Mouse (Mus musculus) thymus, adult 2 months (tissue): ENCODE results near the gene Lingo3. TPM values are rescaled to one million over a fixed set of nuclear protein-coding genes. Genes with fewer than 3 reads are reported as not detected.

Experiments
- DNase-seq: peaks from one replicate; pipeline ENCODE4 v3.0.0; 2021
- H3K27ac ChIP-seq: fragments of 200-500 bp; 2 replicates; pipeline ENCODE4 v1.5.1; 2012; ENCODE audit warnings: low read length, control low read depth; ENCODE audit not compliant: control insufficient read depth, insufficient read depth
- H3K27me3 ChIP-seq: fragments of 200-500 bp; 2 replicates; pipeline ENCODE4 v1.6.1; 2012; ENCODE audit warnings: mild to moderate bottlenecking, low read length, moderate library complexity, mixed read lengths; ENCODE audit not compliant: control insufficient read depth, insufficient read depth
- H3K36me3 ChIP-seq: fragments of 200-500 bp; 2 replicates; pipeline ENCODE4 v1.6.1; 2012; ENCODE audit warnings: mild to moderate bottlenecking, low read length, moderate library complexity; ENCODE audit not compliant: control insufficient read depth, insufficient read depth
- H3K4me1 ChIP-seq: fragments of 200-500 bp; replicated peaks from 2 replicates; pipeline ENCODE4 v1.6.1; 2012; ENCODE audit warnings: low read length; ENCODE audit not compliant: control insufficient read depth, insufficient read depth
- H3K4me3 ChIP-seq: fragments of 200-500 bp; 2 replicates; pipeline ENCODE4 v1.5.1; 2012; ENCODE audit warnings: mild to moderate bottlenecking, low read length, control low read depth, moderate library complexity; ENCODE audit not compliant: control insufficient read depth, insufficient read depth
- CTCF ChIP-seq: fragments of 200-500 bp; IDR thresholded peaks from 2 replicates; pipeline ENCODE4 v1.5.1; 2012; ENCODE audit warnings: mild to moderate bottlenecking, control low read depth, low read length, moderate library complexity, borderline replicate concordance; ENCODE audit not compliant: control insufficient read depth, poor library complexity, insufficient read depth; ENCODE audit errors: extremely low read depth
- POLR2A ChIP-seq: fragments of 200-500 bp; IDR thresholded peaks from 2 replicates; pipeline ENCODE4 v1.6.1; 2012; ENCODE audit warnings: mild to moderate bottlenecking, low read length, control low read depth, moderate library complexity; ENCODE audit not compliant: control insufficient read depth, poor library complexity, insufficient read depth; ENCODE audit errors: extremely low read depth
- WGBS: fragments of 180-500 bp; shearing (Covaris S2); methylation state at CpG from one replicate; pipeline ENCODE4 v1.1.7; 2018; 5-methylcytosine and 5-hydroxymethylcytosine counted together
- polyA plus RNA-seq: library from polyadenylated mRNA; depleted of rRNA; stranded (reverse); fragments of >200 nt; gene quantifications from 2 replicates; pipeline ENCODE4 v1.2.3, GENCODE M21; 2012

The Lingo3 gene
- polyA plus RNA-seq, 1 experiment, result 1.0 TPM

DNA sequence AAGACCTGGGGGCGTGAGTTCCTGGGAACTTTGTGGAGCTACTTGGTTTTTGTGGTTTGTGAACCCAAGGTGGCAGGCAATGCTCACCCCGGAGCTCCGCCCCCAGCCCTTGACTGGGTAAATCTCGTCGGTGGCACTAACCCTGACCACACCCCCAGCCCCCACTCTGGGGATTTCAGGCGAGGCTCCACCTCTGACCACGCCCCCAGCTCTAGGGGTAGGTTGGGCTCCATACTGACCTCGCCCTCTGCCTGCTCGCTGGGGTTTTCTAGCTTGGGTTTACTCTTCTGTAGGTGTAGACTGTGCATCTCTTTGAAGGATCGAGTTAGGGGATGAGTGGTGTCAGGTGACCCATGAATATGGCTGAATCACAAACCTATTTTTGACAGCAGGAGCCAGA is 4.7 kb upstream of the Lingo3 start:
- Histone ChIP-seq H3K27me3 (peaks cover 2% of the 10 kb centered on the region; the same call in 1 of the 2 replicates), H3K36me3 (no peaks in the 10 kb centered on the region), H3K27ac (no peak overlapping the region), H3K4me3 (no peak overlapping the region), H3K4me1 (peaks cover 17% of the 10 kb centered on the region; the same call in 1 of the 2 replicates)
- 1% methylated on average over 10 of the region's 10 CpGs for WGBS
- no peak for TF ChIP-seq CTCF
- no peak for TF ChIP-seq POLR2A
- DNase-seq, result peak; percentile 69

DNA sequence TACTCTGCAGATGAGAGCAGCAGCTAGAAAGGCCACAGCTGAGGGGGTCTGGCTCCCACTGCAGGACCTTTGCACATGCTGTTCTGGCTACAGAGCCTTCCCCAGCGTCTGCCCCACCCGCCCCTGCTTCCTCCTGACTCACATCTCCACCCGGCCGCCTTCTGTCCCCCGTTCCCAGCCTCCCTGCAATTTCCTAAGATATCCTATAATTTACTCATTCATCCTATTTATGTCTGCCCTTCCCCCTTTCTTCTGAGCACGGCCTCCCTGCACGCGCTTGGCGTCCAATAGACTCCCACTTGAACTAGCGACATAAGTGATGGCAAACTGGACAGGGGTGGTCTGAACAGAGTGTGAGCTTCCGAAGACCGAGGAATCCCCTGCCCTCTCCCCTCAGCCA is 1.9 kb upstream of the Lingo3 start:
- no peak for DNase-seq
- Histone ChIP-seq H3K4me1 (peaks cover 17% of the 10 kb centered on the region; the same call in 1 of the 2 replicates), H3K27me3 (peaks cover 2% of the 10 kb centered on the region; the same call in 1 of the 2 replicates), H3K4me3 (no peak overlapping the region), H3K36me3 (no peaks in the 10 kb centered on the region), H3K27ac (no peak overlapping the region)
- TF ChIP-seq CTCF (no peak), POLR2A (no peak)
- 91% methylated on average over 12 of the region's 12 CpGs for WGBS

DNA sequence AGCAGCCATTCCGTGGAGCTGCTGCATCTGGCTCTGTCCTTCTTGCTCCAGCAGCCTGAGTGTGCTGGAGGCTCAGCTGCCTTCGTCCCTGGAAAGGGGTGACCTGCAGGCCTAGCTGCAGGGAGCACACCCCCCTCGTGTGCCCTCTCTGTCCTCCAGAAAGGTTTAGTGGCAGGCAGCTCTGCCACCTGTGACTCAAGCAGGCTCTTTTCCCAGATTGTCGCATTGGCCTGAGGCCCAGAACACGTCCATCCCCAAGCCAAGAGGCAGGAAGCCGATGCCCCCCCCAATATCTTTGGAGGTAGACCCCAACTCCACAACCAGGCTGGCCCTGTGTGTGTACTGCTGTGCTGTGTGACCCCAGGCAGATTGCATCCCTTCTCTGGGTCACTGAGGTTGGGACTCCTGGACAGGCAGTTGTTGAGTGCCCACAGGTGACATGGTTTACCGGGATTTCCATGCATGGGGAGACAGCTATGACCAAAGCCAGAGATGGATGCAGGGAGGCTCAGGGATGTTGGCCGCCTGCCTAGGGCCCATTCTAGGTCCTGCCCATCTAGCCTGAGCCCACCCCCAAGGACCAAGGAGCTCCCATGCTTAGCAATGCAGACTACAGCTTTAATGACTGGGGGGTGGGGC is 1.3 kb upstream of the Lingo3 start:
- Histone ChIP-seq H3K27me3 (peaks cover 2% of the 10 kb centered on the region; the same call in 1 of the 2 replicates), H3K27ac (no peak overlapping the region), H3K4me3 (no peak overlapping the region), H3K4me1 (peaks cover 17% of the 10 kb centered on the region; the same call in 1 of the 2 replicates), H3K36me3 (no peaks in the 10 kb centered on the region)
- no peak for DNase-seq
- 79% methylated on average over 8 of the region's 8 CpGs for WGBS
- TF ChIP-seq POLR2A (no peak), CTCF (no peak)

DNA sequence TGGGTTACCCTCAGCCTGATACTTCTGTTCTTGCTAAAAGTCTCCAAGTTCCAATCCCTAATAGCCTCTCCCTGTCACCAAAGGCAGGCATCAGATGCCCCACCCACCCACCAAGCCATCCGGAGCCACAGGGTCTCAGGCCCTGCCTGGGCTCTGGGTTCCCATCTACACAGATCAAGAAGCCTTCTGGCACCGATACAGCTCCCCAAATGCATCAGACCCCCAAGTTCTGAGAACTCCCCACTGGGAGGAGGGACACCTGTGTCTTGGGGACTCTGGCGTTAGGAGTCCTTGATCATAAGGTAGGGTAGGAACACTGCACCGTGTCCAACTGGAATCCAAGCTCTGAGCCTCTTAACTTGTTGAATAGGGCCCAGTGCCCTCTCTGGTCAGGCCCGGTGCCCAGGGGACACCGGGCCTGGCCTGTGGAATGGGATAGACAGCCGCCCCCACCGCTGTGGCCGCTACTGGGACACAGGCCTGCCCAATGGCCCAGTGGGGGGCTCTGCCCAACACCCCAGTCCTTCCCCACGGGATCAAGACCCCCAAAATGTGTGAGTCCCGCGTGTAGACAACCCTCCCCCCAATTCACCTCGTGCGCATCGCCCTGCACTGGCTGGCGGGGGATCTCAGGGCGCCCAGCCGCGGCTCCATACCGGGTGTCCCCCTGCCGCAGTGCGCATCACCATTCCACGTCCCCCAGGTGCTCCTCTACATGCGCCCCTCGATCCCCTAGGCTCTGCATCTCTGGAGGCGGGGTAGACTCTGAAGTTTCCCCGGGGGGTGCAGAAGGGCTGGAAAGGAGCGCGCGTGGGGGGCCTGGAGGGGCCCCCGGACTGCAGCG is 530 bp downstream of the Lingo3 start:
- 20% methylated on average over 32 of the region's 32 CpGs for WGBS
- TF ChIP-seq CTCF, result no peak
- TF ChIP-seq POLR2A, result no peak
- H3K27me3 ChIP-seq, result peaks cover 2% of the 10 kb centered on the region; the same call in 1 of the 2 replicates
- no peak overlapping the region for H3K4me3 ChIP-seq
- no peaks in the 10 kb centered on the region for H3K36me3 ChIP-seq
- DNase-seq, result no peak
- no peak overlapping the region for H3K27ac ChIP-seq
- H3K4me1 ChIP-seq, result peaks cover 9% of the 10 kb centered on the region; the same call in 1 of the 2 replicates

DNA sequence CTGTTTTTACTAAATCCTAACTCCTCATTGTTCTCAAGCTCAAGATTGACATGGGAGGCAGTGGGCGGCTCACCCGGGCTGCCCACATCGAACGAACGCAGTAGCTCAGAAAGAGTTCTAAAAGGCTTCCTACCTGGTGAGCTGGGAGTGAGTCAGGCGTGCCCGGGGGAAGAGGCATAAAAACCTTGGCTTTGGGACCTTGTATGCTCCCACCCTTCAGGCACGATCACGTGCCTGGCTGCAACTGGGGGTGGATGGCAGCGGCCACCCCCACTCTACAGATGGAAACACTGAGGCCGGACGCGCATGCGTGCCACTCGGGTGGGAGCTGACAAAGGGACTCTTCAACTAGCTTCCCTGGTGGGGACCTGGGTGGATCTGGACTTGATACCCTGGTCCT is 1.5 kb downstream of the Lingo3 start:
- WGBS, result 90% methylated on average over 15 of the region's 15 CpGs
- Histone ChIP-seq H3K4me3 (no peak overlapping the region), H3K4me1 (peaks cover 5% of the 10 kb centered on the region; the same call in 1 of the 2 replicates), H3K36me3 (no peaks in the 10 kb centered on the region), H3K27ac (no peak overlapping the region), H3K27me3 (peaks cover 2% of the 10 kb centered on the region; the same call in 1 of the 2 replicates)
- DNase-seq, result no peak
- TF ChIP-seq CTCF (no peak), POLR2A (no peak)

DNA sequence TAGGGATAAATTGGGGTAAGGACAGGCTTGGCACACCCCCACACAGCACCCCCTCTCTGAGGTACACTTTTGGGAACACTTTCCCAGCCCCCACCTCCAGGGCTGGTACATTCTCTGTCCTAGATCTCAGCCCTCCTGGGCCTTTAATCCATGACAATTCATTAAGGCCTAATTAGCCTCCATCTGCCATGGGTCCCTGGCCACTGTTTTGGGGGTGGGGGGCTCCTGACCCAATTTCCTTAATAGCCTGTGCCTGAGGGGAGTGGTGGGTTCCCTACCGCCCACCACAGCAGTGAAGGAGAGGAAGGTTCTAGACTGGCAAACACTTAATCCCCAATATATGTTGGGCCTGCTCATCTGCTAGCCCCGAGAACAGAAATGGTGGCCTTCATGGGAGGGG is 2.2 kb downstream of the Lingo3 start:
- no peak overlapping the region for H3K27ac ChIP-seq
- H3K27me3 ChIP-seq, result peaks cover 2% of the 10 kb centered on the region; the same call in 1 of the 2 replicates
- no peak for DNase-seq
- H3K4me3 ChIP-seq, result no peak overlapping the region
- 97% methylated on average over 2 of the region's 2 CpGs for WGBS
- no peak for TF ChIP-seq POLR2A
- no peak for TF ChIP-seq CTCF
- H3K36me3 ChIP-seq, result no peaks in the 10 kb centered on the region
- peaks cover 5% of the 10 kb centered on the region; the same call in 1 of the 2 replicates for H3K4me1 ChIP-seq
